Mouse (Mus musculus) lung, postnatal 4 days (tissue): ENCODE results near the gene Sorcs1.

Experiments
- DNase-seq, 2 experiments: peaks; one replicate each; pipeline ENCODE4 v3.0.0; 2021

Gene Sorcs1

DNA sequence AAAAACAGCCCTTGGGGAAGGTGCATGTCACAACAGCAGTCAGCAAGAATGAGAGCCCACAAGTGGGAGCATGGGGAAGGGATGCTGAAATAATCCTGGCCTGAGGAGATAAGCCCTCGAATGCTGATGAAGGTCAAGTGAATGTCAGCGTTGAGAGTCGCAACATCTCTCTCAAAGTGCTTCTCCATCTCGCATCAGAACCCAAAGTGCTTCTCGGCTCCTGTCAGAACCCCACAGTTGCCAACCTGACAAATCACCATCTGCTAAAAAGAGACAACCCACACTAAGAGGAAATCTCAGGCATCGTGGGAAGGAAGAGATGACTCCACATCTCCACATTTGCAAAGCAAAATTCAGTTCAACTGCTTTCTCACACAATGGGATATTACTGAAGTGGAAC lies 119.7 kb downstream of the Sorcs1 start:
- DNase-seq: no peak

DNA sequence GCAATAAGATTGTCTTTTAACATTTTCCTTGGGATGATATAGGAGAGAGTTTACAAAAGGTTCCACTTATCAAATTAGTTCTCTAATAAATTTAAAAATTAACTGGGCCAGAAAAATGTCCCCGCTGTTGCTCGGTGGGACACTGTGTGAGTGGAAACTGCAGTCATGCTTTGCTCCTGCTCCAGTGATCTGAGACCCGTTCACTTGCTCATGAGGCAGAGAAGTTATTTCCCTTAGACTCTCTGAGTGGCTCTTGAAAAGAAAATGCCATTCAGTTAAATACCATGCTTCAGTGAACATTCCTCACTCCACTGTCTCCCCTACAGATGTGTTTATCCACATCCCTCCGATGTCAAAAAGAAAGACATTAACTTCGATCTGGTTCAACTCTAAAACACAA lies 144.4 kb downstream of the Sorcs1 start:
- DNase-seq: no peak

DNA sequence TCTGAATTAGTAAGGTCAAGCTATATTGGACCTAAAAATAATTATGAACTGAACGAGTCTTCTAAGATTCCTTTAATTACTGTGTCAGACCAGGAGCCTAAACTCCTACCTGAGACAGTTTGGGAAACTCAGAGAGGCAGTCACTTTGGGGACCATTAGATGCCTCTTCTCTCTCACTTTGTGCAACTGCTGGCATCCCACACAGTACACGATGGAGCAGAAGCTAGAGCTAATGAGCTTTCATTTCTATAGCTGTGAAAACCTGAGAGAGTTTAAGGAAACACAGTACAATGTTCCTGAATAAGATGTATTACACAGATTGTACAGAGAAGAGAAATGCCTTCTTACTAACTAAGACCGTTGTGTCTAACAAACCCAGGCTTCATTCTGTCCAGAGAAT lies 150.6 kb downstream of the Sorcs1 start:
- DNase-seq: no peak

- no peak for DNase-seq
Measured at GRCm38 (mm10) chr19:50526094-50526493, 152.4 kb downstream of the Sorcs1 start.

- DNase-seq: no peak
Measured at GRCm38 (mm10) chr19:50521943-50522342, 156.5 kb downstream of the Sorcs1 start.

DNA sequence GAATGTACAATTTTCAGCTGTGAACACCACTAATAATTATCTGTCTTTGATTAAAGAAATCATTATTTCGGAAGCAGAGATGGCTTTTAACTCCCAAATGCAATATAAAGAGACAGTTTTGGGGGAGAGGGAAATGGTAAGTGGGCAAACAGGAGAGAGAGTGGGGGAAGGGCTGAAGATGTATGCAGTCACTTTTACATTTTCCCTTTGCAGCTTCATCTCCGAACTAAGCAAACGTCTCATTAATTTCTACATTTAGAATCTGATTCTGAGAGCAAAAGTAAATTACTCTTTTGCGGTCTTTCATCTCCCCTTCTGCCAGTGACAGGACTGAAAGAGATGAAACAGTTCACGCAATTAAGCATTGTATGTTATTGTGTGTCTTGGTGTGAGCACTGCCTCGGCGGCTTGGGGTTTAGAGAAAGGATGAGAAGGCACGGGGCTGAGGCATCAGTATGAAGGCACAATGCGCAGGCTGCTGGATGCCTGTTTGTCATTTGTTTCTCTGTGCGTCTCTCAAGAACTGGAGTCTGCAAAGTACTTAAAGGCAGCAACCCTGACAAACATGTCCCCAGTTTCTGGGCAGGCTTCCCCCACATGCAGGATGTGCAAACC lies 163.3 kb downstream of the Sorcs1 start:
- DNase-seq: no peak

- DNase-seq: no peak
Measured at GRCm38 (mm10) chr19:50514309-50514830, 164.1 kb downstream of the Sorcs1 start.

- DNase-seq: no peak
Measured at GRCm38 (mm10) chr19:50502816-50503215, 175.6 kb downstream of the Sorcs1 start.

- no peak for DNase-seq
Measured at GRCm38 (mm10) chr19:50491121-50491520, 187.3 kb downstream of the Sorcs1 start.

DNA sequence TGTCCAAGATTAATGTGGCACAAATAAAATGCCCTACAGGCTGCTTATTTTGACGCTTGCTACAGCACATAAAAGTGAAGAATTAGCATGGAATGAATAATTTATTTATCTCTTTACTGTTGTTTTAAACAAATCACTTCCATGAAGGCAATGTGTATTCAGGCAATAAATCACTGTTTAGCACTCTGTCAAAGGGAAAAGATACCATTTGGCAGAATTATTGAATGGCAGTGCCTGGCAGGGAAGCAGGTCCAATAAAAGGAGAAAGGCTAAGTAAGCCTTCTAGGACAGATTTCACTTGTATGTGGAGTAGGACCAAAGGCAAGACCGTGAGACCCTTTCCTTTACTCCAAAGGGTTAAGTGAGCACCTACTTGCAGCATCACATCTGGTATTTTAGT lies 187.7 kb downstream of the Sorcs1 start:
- DNase-seq: no peak

DNA sequence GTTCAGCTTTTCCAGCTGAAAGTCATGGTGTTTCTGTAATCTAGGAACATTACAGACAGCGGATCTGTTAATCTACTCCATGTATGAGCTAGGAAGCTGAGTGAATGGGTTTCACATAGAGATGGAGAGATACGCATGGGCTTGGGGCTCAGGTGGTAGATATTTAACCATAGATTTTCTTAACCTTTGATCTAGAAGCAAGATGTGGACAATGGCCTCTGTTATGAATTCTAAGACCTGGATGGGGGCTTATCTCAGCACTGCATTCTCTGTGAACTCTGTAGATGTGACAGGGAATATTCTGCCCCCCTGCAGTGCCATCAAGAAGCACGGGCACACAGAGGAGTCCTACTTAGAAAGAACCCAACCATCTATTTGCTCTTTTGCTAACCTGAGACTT lies 188.7 kb downstream of the Sorcs1 start:
- DNase-seq: no peak

DNA sequence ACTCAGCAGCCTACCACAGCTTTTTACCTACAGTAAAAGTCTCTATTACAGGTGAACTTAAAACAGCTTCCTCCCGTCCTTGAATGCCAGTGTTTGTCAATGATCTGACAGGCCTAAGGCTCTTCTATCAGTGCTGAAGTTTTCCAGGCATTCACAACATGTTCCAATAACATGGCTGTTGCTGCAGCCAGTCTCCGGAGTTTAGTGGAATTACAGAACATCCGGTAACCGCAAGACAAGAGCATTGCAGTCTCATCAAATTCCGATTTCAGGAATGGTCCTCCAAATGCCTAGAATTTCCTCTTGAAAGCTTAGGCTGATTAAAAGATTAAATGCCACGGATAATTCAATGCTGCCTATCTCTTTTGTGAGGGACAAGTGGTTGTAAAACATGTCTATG lies 190.0 kb downstream of the Sorcs1 start:
- no peak for DNase-seq

DNA sequence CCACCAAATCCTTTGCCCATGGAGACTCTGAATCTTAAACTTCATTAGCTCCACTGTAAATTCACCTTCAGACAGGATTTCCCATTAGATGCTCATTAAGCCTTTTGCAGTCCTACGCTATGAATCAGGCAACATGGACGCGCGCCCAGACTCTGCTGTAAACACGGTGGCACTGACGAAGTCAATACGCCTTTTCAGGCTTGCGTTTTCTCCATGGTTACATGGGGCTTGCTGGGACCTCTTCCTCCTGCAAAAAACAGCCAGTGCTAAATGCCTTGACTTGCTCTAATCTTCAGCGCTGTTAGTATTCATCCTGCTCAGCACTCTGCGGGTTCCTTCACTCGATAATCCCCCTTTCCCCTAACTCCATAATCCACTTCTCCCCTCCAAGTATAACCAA lies 190.7 kb downstream of the Sorcs1 start:
- DNase-seq: peak; percentile 49 to 74

- DNase-seq: no peak
Measured at GRCm38 (mm10) chr19:50486345-50486744, 192.1 kb downstream of the Sorcs1 start.

GRCm38 (mm10) chr19:50476774-50477173 lies 201.7 kb downstream of the Sorcs1 start:
- DNase-seq: no peak

DNA sequence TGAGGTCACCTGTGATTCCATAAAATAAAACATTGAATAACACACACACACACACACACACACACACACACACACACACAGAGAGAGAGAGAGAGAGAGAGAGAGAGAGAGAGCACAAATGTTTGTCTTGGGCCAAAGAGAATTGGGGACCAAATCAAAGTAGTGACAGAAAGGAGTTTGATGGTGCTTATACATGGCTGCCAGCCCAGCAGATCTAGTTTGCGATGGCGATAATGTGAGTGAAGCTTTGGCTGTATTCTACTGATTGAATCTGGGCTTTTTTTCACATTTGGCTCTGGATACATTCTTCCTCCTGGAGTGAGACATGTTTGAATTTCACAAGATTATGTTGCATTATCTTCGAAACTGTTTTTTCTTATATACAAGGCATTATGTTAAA lies 209.9 kb downstream of the Sorcs1 start:
- no peak for DNase-seq

GRCm38 (mm10) chr19:50464811-50465210 lies 213.6 kb downstream of the Sorcs1 start:
- no peak for DNase-seq

GRCm38 (mm10) chr19:50458581-50458980 lies 219.9 kb downstream of the Sorcs1 start:
- no peak for DNase-seq

GRCm38 (mm10) chr19:50457275-50457892 lies 221.1 kb downstream of the Sorcs1 start:
- no peak for DNase-seq

DNA sequence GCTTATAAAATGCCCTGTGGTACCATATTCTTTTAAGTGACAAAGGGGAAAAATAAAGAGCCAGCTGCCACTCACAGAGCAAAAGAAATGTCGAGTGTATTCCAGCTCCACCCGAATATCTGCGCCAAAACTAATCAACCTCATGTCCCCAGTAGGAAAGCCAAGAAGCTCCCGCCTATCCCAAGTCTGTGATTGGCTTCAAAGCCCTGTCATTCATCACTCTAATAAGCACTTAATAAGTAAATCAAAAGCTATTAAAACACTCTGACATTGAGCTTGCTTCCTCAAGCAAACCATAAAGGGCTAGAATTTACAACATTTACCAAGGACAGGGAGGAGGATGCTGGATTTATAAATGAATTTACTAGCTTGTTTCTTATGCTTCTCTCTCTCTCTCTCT lies 237.3 kb downstream of the Sorcs1 start:
- no peak for DNase-seq

GRCm38 (mm10) chr19:50440246-50440910 lies 238.1 kb downstream of the Sorcs1 start:
- no peak for DNase-seq

DNA sequence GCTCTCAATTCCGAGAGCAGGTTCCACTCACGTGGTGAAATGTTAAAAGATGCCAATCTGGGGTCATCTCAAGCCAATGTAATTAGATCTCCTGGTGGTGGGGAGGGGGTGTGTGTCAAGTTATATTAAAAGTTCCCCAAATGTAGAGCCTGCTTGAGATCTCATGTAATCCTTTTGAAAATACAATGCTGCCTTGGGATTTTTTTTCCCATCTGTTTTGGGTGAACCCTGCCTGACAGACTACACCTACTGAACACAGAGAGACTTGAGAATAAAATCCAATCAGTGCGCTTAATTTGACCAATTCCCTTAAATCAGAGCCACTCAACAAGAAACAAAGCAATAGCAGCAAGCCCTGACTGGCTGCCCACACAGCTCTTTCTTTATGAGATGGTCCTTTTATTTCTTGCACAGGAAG lies 239.0 kb downstream of the Sorcs1 start:
- DNase-seq: no peak

DNA sequence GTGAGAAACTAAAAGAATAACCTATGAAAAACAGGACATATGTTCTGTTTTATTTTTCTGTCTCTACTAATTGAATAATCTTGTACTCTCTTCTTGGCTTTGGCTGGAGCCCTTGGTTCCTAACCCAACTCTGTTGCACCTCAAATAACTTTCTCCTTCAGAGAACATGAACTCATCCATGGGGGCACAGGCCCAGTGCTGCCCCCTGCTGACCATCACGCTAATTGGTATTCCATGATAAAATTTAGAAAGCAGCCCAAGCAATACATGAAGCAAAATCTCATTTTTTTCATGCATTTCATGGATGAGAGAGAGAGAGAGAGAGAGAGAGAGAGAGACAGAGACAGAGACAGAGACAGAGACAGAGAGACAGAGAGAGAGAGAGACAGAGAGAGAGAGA lies 255.5 kb downstream of the Sorcs1 start:
- no peak for DNase-seq
